Mouse (Mus musculus) midbrain, embryonic 16.5 days (tissue): ENCODE measurements around the gene Gm28374. TPM values are rescaled to one million over a fixed set of nuclear protein-coding genes. Genes with fewer than 3 reads are reported as not detected.
A peak's percentile ranks its signal among the peaks of the same experiment; 100 is the strongest.

Experiments
- ATAC-seq: fragments of 200-750 bp; cut with Nextera tagmentation; 2 replicates; pipeline ENCODE4 v1.8.0; 2017; ENCODE audit warnings: moderate TSS enrichment
- H3K27ac ChIP-seq: fragments of 300-500 bp; sonication (generic); 2 replicates; pipeline ENCODE4 v1.5.1; 2014; ENCODE audit warnings: mild to moderate bottlenecking, low read length, mixed read lengths
- H3K27me3 ChIP-seq: fragments of 300-500 bp; sonication (generic); 2 replicates; pipeline ENCODE4 v1.6.1; 2014; ENCODE audit warnings: low read depth, low read length, mixed read lengths; ENCODE audit not compliant: control insufficient read depth, insufficient read depth
- H3K36me3 ChIP-seq: fragments of 300-500 bp; sonication (generic); 2 replicates; pipeline ENCODE4 v1.6.1; 2014; ENCODE audit warnings: mild to moderate bottlenecking, low read length, moderate library complexity, mixed read lengths; ENCODE audit not compliant: control insufficient read depth, insufficient read depth
- H3K4me1 ChIP-seq: fragments of 300-500 bp; sonication (generic); 2 replicates; pipeline ENCODE4 v1.6.1; 2014; ENCODE audit warnings: mild to moderate bottlenecking, low read length, mixed read lengths; ENCODE audit not compliant: control insufficient read depth, insufficient read depth
- H3K4me2 ChIP-seq: fragments of 300-500 bp; sonication (generic); 2 replicates; pipeline ENCODE4 v1.6.1; 2014; ENCODE audit warnings: mild to moderate bottlenecking, low read length, mixed read lengths
- H3K4me3 ChIP-seq: fragments of 300-500 bp; sonication (generic); 2 replicates; pipeline ENCODE4 v1.5.1; 2014; ENCODE audit warnings: low read depth, mild to moderate bottlenecking, low read length, moderate library complexity, mixed read lengths
- H3K9ac ChIP-seq: fragments of 300-500 bp; sonication (generic); 2 replicates; pipeline ENCODE4 v1.6.1; 2014; ENCODE audit warnings: low read depth, low read length, mixed read lengths
- H3K9me3 ChIP-seq: fragments of 300-500 bp; sonication (generic); replicated peaks from 2 replicates; pipeline ENCODE4 v1.6.1; 2014; ENCODE audit warnings: mild to moderate bottlenecking, low read length, mixed read lengths; ENCODE audit not compliant: control insufficient read depth, poor library complexity, severe bottlenecking
- WGBS: fragments of 180-500 bp; shearing (Covaris S2); extraction: QIAGEN DNeasy Blood & Tissue Kit; methylation state at CpG from one replicate; pipeline ENCODE4 v1.1.7; 2014; 5-methylcytosine and 5-hydroxymethylcytosine counted together
- microRNA-seq: library from miRNA; unstranded; fragments of <30 nt; microRNA quantifications from one replicate; pipeline ENCODE4, GENCODE M21; 2017
- polyA plus RNA-seq: library from polyadenylated mRNA; unstranded; fragments of >200 nt; fragmentation: Nextera tagmentation; extraction: Ambion mirVana; gene quantifications from 2 replicates; pipeline ENCODE4 v1.2.1, GENCODE M21; 2015

Gene Gm28374
- polyA plus RNA-seq, 1 experiment from 2014 or later = 0.85 TPM

DNA sequence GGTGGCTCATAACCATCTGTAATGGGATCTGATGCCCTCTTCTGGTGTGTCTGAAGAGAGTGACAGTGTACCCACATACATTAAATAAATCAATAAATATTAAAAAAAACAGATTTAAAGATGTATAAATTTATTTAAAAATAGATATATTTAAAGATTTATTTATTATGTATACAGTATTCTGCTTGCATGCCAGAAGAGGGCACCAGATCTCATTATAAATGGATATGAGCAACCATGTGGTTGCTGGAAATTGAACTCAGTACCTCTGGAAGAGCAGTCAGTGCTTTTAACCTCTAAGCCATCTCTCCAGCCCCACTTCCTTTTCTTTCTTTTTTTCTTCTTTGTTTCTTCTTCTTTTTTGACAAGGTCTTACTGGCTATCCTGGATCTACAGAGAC lies 42.1 kb downstream of the Gm28374 start:
- no peak overlapping the region for H3K4me2 ChIP-seq
- no peaks in the 10 kb centered on the region for H3K9me3 ChIP-seq
- no peaks in the 10 kb centered on the region for H3K27me3 ChIP-seq
- H3K9ac ChIP-seq = no peak overlapping the region
- H3K36me3 ChIP-seq = no peaks in the 10 kb centered on the region
- H3K4me3 ChIP-seq = no peak overlapping the region
- no peak overlapping the region for H3K27ac ChIP-seq
- ATAC-seq = no peak
- peaks cover under 1% of the 10 kb centered on the region; the same call in 1 of the 2 replicates for H3K4me1 ChIP-seq

DNA sequence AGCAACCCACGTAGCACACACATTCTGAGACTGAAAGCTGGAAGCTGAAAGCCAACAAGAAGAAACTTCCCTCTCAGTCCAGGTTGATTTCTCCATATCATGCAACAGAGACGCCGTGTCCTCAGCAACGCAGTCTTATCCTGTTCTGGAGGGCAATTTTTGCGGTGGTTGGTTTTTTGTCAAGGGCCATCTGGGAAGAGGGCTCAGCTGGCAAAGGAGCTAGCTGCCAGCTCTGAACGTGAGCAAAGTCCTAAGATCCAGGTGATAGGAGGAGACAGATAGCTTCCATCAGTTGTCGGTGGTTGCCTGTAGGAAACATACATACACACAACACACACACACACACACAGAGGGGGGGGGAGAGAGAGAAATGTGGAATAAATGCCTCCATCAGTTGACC lies 43.7 kb downstream of the Gm28374 start:
- Histone ChIP-seq H3K36me3 (no peaks in the 10 kb centered on the region), H3K27ac (no peak overlapping the region), H3K4me3 (no peak overlapping the region), H3K4me1 (no peaks in the 10 kb centered on the region), H3K9ac (no peak overlapping the region), H3K27me3 (no peaks in the 10 kb centered on the region), H3K4me2 (no peak overlapping the region), H3K9me3 (no peaks in the 10 kb centered on the region)
- ATAC-seq = no peak
- WGBS = 85% methylated on average over 7 of the region's 7 CpGs

- Histone ChIP-seq H3K4me1 (no peaks in the 10 kb centered on the region), H3K27me3 (no peaks in the 10 kb centered on the region), H3K9me3 (no peaks in the 10 kb centered on the region), H3K27ac (no peak overlapping the region), H3K4me2 (no peak overlapping the region), H3K36me3 (no peaks in the 10 kb centered on the region), H3K4me3 (no peak overlapping the region), H3K9ac (no peak overlapping the region)
- ATAC-seq = no peak
These were observed 44.4 kb downstream of the Gm28374 start for GRCm38 (mm10) chr19:6037695-6038094.

GRCm38 (mm10) chr19:6035966-6036585 lies 46.0 kb downstream of the Gm28374 start:
- ATAC-seq = no peak

DNA sequence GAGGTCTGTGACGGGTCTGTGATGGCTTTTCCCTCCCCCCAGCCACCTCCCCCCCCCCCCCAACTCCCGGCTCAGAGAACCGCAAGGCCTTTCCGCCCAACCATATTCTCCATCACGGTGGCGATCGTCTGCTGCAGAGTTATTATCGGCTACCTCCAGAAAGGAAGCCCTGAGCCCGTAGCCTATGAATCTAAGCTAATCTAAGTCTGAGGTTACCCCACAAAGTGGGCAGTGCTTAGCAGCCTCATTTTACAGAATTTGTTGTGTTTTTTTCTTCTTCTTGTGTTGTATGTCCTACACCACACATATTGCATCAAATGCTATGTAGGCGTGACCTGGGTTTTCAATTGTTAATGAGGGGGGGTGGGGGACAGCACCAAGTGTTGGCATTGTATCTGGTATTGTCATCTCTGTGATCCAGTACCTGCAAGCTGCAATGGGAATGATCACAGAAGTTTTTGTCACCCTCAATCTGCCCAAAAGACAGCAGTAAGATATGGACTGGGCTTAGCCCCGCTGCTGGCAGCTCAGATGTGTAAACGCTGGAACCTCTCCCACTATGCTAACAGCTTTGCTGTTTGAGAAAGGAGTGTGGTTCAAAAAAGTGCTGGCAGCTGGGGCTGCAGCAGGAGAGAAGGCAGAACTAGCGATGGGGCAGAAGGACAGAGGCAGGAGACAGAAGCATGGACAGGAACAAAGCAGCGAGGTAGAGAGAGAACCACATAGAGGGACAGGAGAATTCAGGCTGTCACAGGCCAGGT lies 51.4 kb downstream of the Gm28374 start:
- 79% methylated on average over 14 of the region's 14 CpGs for WGBS
- Histone ChIP-seq H3K9me3 (no peaks in the 10 kb centered on the region), H3K4me1 (no peaks in the 10 kb centered on the region), H3K27ac (no peak overlapping the region), H3K4me2 (no peak overlapping the region), H3K9ac (no peak overlapping the region), H3K27me3 (no peaks in the 10 kb centered on the region), H3K4me3 (no peak overlapping the region), H3K36me3 (no peaks in the 10 kb centered on the region)
- ATAC-seq = no peak

More at GRCm38 (mm10) chr19:6035966-6036585, 46.0 kb downstream of the Gm28374 start:
- H3K9me3 ChIP-seq = no peaks in the 10 kb centered on the region
- H3K36me3 ChIP-seq = no peaks in the 10 kb centered on the region
- H3K4me3 ChIP-seq = no peak overlapping the region
- no peaks in the 10 kb centered on the region for H3K4me1 ChIP-seq
- 79% methylated on average over 9 of the region's 9 CpGs for WGBS
- no peak overlapping the region for H3K9ac ChIP-seq
- H3K4me2 ChIP-seq = no peak overlapping the region
- no peak overlapping the region for H3K27ac ChIP-seq
- no peaks in the 10 kb centered on the region for H3K27me3 ChIP-seq

DNA sequence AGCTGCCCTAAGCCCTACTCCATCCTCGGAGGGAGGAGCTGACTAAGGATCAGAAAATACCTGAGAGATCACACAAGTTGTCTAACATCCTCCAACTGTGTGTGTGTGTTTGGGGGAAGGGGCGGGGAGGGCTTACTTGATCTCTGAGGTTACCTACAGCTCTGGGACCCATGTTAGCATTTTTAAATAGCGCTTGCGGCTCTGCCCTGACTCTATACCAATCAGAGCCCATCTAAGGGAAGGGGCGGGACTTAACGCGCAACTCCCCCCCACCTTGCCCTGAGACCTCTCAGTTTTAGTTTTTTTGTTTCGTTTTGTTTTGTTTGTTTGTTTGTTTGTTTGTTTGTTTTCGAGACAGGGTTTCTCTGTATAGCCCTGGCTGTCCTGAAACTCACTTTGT lies 52.6 kb downstream of the Gm28374 start:
- ATAC-seq = no peak
- no peak overlapping the region for H3K4me2 ChIP-seq
- no peak overlapping the region for H3K27ac ChIP-seq
- WGBS = 83% methylated on average over 9 of the region's 9 CpGs
- no peaks in the 10 kb centered on the region for H3K9me3 ChIP-seq
- H3K4me1 ChIP-seq = no peaks in the 10 kb centered on the region
- no peaks in the 10 kb centered on the region for H3K27me3 ChIP-seq
- no peak overlapping the region for H3K4me3 ChIP-seq
- H3K9ac ChIP-seq = no peak overlapping the region
- no peaks in the 10 kb centered on the region for H3K36me3 ChIP-seq

DNA sequence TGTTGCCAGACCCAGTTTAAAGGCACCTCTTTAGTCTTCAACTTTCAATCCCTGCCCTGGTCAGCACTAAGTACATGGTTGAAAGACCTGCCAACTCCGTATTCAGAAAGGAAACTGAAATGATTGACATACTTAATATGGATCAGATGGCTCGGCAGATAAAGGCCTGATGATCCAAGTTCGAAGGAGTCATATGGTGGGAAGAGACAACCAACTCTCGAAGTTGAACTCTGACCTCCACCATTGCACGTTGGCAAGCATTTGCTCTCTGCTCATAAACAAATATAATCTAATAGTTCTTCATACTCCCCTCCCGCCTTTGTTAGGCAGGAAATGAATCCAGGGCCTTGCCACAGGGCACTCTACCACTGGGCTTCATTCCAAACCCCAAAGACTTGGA lies 53.1 kb downstream of the Gm28374 start:
- no peak overlapping the region for H3K4me2 ChIP-seq
- no peaks in the 10 kb centered on the region for H3K9me3 ChIP-seq
- no peaks in the 10 kb centered on the region for H3K36me3 ChIP-seq
- no peak overlapping the region for H3K4me3 ChIP-seq
- no peak overlapping the region for H3K9ac ChIP-seq
- WGBS = 89% methylated on average over 6 of the region's 6 CpGs
- H3K4me1 ChIP-seq = no peaks in the 10 kb centered on the region
- H3K27ac ChIP-seq = no peak overlapping the region
- H3K27me3 ChIP-seq = no peaks in the 10 kb centered on the region
- no peak for ATAC-seq

Small RNA genes lying within 50 kb of the gene (microRNA-seq; reads per million reads assigned to microRNA genes)
- gene Mir6988 = 2.9 reads per million, percentile 13 among the genes with 10 or more reads in this experiment

Other genes starting within 250 kb of the Gm28374 start
- 14.7 and 16.5 TPM in 2 replicates for gene Frmd8, start 207.0 kb downstream of the Gm28374 start, polyA plus RNA-seq
- 2.0 and 2.2 TPM in 2 replicates for gene Slc25a45, start 204.4 kb downstream of the Gm28374 start, polyA plus RNA-seq
- 13.4 and 14.6 TPM in 2 replicates for gene Tigd3, start 188.1 kb downstream of the Gm28374 start, polyA plus RNA-seq
- gene Dpf2, start 169.2 kb downstream of the Gm28374 start, polyA plus RNA-seq = 105 and 121 TPM in 2 replicates
- gene Cdc42ep2, start 157.4 kb downstream of the Gm28374 start, polyA plus RNA-seq = 16.0 and 20.4 TPM in 2 replicates
- 19.4 and 22.4 TPM in 2 replicates for gene Pola2, start 118.1 kb downstream of the Gm28374 start, polyA plus RNA-seq
- gene Slc22a20, start 96.1 kb downstream of the Gm28374 start, polyA plus RNA-seq = not detected in 2 replicates
- gene Capn1, start 66.4 kb downstream of the Gm28374 start, polyA plus RNA-seq = 3.0 and 3.2 TPM in 2 replicates
- 31.5 and 34.5 TPM in 2 replicates for gene Syvn1, start 35.7 kb downstream of the Gm28374 start, polyA plus RNA-seq
- 58.5 and 59.7 TPM in 2 replicates for gene Mrpl49, start 24.5 kb downstream of the Gm28374 start, polyA plus RNA-seq
- 459 and 498 TPM in 2 replicates for gene Fau, start 24.4 kb downstream of the Gm28374 start, polyA plus RNA-seq
- 28.2 and 30.2 TPM in 2 replicates for gene Znhit2, start 21.1 kb downstream of the Gm28374 start, polyA plus RNA-seq
- gene Tm7sf2, start 13.9 kb downstream of the Gm28374 start, polyA plus RNA-seq = 55.1 and 59.0 TPM in 2 replicates
- 86.1 and 93.9 TPM in 2 replicates for gene Vps51, start 5.0 kb downstream of the Gm28374 start, polyA plus RNA-seq
- gene Tmem262, start 2.2 kb downstream of the Gm28374 start, polyA plus RNA-seq = not detected in 2 replicates
- gene Zfpl1, start 2.7 kb upstream of the Gm28374 start, polyA plus RNA-seq = 80.6 and 87.3 TPM in 2 replicates
- 3.7 and 4.1 TPM in 2 replicates for gene Cdca5, start 2.7 kb upstream of the Gm28374 start, polyA plus RNA-seq
- gene AC131692.1, start 12.2 kb upstream of the Gm28374 start, polyA plus RNA-seq = not detected in 2 replicates
- gene Naaladl1, start 23.5 kb upstream of the Gm28374 start, polyA plus RNA-seq = 0.25 and 0.26 TPM in 2 replicates
- 44.2 and 45.2 TPM in 2 replicates for gene Sac3d1, start 36.4 kb upstream of the Gm28374 start, polyA plus RNA-seq
- gene Snx15, start 46.0 kb upstream of the Gm28374 start, polyA plus RNA-seq = 58.7 and 65.4 TPM in 2 replicates
- 0.15 TPM in 1 of 2 replicates, not detected in the other for gene Batf2, start 58.7 kb upstream of the Gm28374 start, polyA plus RNA-seq
- 133 and 151 TPM in 2 replicates for gene Arl2, start 59.3 kb upstream of the Gm28374 start, polyA plus RNA-seq
- not detected in 2 replicates for gene Majin, start 102.1 kb upstream of the Gm28374 start, polyA plus RNA-seq
- gene Gpha2, start 144.1 kb upstream of the Gm28374 start, polyA plus RNA-seq = not detected in 2 replicates
- 149 and 165 TPM in 2 replicates for gene Ppp2r5b, start 153.6 kb upstream of the Gm28374 start, polyA plus RNA-seq
- 12.9 and 15.5 TPM in 2 replicates for gene Atg2a, start 159.4 kb upstream of the Gm28374 start, polyA plus RNA-seq
- 99.6 and 103 TPM in 2 replicates for gene Ehd1, start 194.5 kb upstream of the Gm28374 start, polyA plus RNA-seq
- gene Cdc42bpg, start 224.2 kb upstream of the Gm28374 start, polyA plus RNA-seq = 0.34 and 0.35 TPM in 2 replicates